Mouse (Mus musculus) ZHBTc4 (cell line): ENCODE measurements around the gene Olfr117.
"Not testable (repeated sequence)": the region's sequence is repeated elsewhere in the genome, so short reads cannot be mapped to it uniquely, and the experiment has no call there.

ENCODE experiments used
- DNase-seq: peaks from one replicate; pipeline ENCODE4 v3.0.0-alpha.2; 2011; ENCODE audit warnings: low read depth, low spot score

Olfr117 gene

GRCm38 (mm10) chr17:37663682-37664081 lies at the start of gene Olfr117:
Olfr117 (minus strand) TSS chr17:37663782.
- DNase-seq: no peak

- DNase-seq: not testable (repeated sequence)
These were observed 32.7 kb upstream of the Olfr117 start, which contains the start of gene Olfr119 for GRCm38 (mm10) chr17:37696264-37696663. Olfr119 (plus strand) TSS chr17:37696564.

GRCm38 (mm10) chr17:37666688-37667087 lies 3.1 kb upstream of the Olfr117 start, which contains the start of gene Olfr118:
Olfr118 (plus strand) TSS chr17:37666988.
- DNase-seq: no peak

GRCm38 (mm10) chr17:37627009-37627408 lies 36.6 kb downstream of the Olfr117 start, which contains the start of the genes Olfr115 and Olfr116:
Olfr115 (minus strand) TSS chr17:37627109.
Olfr116 (minus strand) TSS chr17:37627199.
- DNase-seq: no peak
